Mouse (Mus musculus) testis, adult 2 months (tissue): ENCODE measurements around the gene Ift52. TPM values are rescaled to one million over a fixed set of nuclear protein-coding genes. Genes with fewer than 3 reads are reported as not detected.
A peak's percentile ranks its signal among the peaks of the same experiment; 100 is the strongest.

Experiments used
- H3K27ac ChIP-seq: fragments of 200-500 bp; 2 replicates; pipeline ENCODE4 v1.5.1; 2012; ENCODE audit warnings: low read depth, low read length; ENCODE audit not compliant: control insufficient read depth, insufficient read depth
- H3K27me3 ChIP-seq: fragments of 200-500 bp; 2 replicates; pipeline ENCODE4 v1.6.1; 2012; ENCODE audit warnings: mild to moderate bottlenecking, low read length, moderate library complexity; ENCODE audit not compliant: control insufficient read depth, insufficient read depth
- H3K36me3 ChIP-seq: fragments of 200-500 bp; 2 replicates; pipeline ENCODE4 v1.6.1; 2012; ENCODE audit warnings: mild to moderate bottlenecking, low read length; ENCODE audit not compliant: control insufficient read depth, insufficient read depth
- H3K4me1 ChIP-seq: fragments of 200-500 bp; 2 replicates; pipeline ENCODE4 v1.6.1; 2012; ENCODE audit warnings: low read length; ENCODE audit not compliant: control insufficient read depth, insufficient read depth
- H3K4me3 ChIP-seq: fragments of 200-500 bp; 2 replicates; pipeline ENCODE4 v1.5.1; 2012; ENCODE audit warnings: low read depth, mild to moderate bottlenecking, low read length, moderate library complexity, mixed read lengths; ENCODE audit not compliant: control insufficient read depth
- CTCF ChIP-seq: fragments of 200-500 bp; IDR thresholded peaks from 2 replicates; pipeline ENCODE4 v1.5.1; 2012; ENCODE audit warnings: low read depth, mild to moderate bottlenecking, inconsistent platforms, low read length, moderate library complexity; ENCODE audit not compliant: control insufficient read depth, insufficient read depth, insufficient replicate concordance
- POLR2A ChIP-seq: fragments of 200-500 bp; IDR thresholded peaks from 2 replicates; pipeline ENCODE4 v1.6.1; 2012; ENCODE audit warnings: low read depth, mild to moderate bottlenecking, inconsistent platforms, low read length, moderate library complexity; ENCODE audit not compliant: control insufficient read depth
- polyA plus RNA-seq: library from polyadenylated mRNA; depleted of rRNA; stranded (reverse); fragments of >200 nt; gene quantifications from 2 replicates; pipeline ENCODE4 v1.2.3, GENCODE M21; 2012

Ift52 gene
- polyA plus RNA-seq, 1 experiment, result 41.0 TPM

DNA sequence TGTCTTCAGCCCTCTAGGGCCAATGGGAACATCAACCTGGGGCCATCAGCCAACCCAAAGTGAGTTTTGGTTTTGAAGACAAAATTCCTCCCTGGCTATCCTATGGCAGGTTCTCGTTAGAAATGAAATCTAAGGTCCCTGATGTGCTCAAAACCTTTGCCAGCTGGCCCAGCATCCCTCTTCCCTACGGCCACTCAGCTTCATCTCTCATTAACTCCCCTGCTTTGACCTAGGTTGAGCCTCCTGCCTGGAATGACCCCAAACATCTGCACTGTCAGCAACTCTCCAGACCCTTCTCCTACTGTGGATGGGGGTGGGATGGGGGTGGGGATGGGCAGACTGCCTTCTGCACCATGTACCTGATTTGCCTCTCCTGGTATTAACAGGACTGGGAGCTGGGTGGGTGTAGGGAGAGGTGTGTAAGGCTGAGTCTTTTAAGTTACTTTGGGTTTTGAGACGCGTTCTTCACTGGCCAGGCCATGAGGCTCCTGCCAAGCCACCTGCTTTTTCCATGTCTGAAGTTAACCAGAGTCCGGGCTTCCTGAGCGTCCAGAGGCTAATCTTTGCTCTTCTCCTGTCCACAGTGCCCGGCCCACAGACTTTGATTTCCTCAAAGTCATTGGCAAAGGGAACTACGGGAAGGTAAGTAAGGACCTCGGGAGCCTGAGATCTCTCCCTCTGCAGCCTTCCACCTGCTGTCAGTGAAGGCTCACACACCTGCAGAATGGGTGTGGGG, 23.1 kb upstream of the Ift52 start:
- no peak overlapping the region for H3K27ac ChIP-seq
- no peaks in the 10 kb centered on the region for H3K27me3 ChIP-seq
- peaks cover 3% of the 10 kb centered on the region for H3K4me1 ChIP-seq
- no peak for TF ChIP-seq POLR2A
- no peak for TF ChIP-seq CTCF
- H3K4me3 ChIP-seq, result no peak overlapping the region
- H3K36me3 ChIP-seq, result no peaks in the 10 kb centered on the region

DNA sequence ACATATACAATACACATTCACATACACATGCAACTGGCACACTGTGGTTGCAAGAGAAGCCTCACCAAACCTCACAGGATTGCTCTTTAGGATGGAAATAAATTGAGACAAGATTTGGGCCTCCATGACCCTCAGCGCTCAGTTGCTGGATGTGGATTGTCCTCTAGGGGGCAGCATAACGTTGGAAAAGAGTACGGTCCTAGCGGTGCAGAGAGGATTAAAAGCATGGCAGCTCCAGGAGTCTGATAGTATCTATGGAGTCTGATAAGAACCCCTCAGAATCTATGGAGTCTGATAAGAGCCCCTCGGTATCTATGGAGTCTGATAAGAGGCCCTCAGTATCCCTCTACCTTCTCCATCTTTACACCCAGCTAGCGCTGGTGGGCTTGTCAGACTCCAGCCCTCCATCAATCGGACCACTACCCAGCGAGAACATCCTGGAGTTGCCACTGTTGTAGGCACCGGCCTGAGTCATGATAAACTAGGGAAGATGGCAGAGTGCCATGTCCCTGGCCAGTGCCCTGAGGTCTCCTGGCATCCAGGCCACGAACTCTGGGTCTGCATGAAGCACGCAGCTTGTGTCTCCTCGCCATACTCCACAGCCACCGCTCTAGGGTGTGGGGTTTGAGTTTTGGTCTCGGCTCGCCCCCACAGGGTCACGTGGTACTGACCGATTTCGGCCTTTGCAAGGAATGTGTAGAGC, 18.5 kb upstream of the Ift52 start:
- Histone ChIP-seq H3K4me3 (peak overlapping the region; percentile 64), H3K27me3 (no peaks in the 10 kb centered on the region), H3K27ac (no peak overlapping the region), H3K4me1 (peaks cover 8% of the 10 kb centered on the region), H3K36me3 (no peaks in the 10 kb centered on the region)
- TF ChIP-seq CTCF (peak; percentile 84; the same call in 1 of the 2 replicates), POLR2A (no peak)

DNA sequence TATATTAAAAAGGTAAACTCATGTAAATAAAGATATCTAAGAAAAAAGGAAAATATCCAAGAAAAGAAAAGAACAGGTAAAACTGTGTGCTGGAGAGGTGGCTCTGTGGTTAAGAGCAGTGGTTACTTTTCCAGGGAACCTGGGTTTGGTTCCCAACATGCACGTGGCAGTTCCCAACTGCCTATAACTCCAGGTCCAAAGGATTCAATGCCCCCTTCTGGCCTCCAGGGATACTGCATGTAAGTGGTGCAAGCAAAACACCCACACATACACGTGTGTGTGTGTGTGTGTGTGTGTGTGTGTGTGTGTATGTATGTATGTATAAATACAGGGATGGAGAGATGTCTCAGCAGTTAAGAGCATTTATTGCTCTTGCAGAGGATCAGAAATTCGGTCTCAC, 17.4 kb upstream of the Ift52 start:
- Histone ChIP-seq H3K27me3 (no peaks in the 10 kb centered on the region), H3K4me1 (peaks cover 8% of the 10 kb centered on the region), H3K36me3 (no peaks in the 10 kb centered on the region), H3K4me3 (no peak overlapping the region), H3K27ac (no peak overlapping the region)
- TF ChIP-seq CTCF (peak; percentile 36; the same call in 1 of the 2 replicates), POLR2A (no peak)

DNA sequence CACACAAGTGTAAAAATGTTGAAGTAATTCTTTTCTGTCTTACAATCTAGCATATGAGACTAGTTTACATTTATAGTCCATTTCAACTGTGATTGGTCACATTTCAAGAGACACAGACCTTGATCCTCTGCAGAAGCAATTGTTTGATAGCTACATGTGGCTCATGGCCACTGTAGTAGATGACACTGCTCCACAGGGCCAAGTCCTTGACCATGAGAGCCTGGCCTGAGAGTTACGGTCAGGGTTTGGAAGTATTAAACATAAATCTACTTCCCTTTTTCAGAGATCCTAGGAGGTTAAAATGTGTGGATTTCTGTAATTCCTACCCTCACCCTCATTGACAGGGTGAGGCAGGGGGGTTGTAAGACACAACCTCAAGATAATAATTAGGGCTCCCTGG, 16.1 kb upstream of the Ift52 start:
- H3K27ac ChIP-seq, result no peak overlapping the region
- TF ChIP-seq CTCF (no peak), POLR2A (no peak)
- no peaks in the 10 kb centered on the region for H3K36me3 ChIP-seq
- no peaks in the 10 kb centered on the region for H3K27me3 ChIP-seq
- H3K4me1 ChIP-seq, result peaks cover 8% of the 10 kb centered on the region
- H3K4me3 ChIP-seq, result no peak overlapping the region

DNA sequence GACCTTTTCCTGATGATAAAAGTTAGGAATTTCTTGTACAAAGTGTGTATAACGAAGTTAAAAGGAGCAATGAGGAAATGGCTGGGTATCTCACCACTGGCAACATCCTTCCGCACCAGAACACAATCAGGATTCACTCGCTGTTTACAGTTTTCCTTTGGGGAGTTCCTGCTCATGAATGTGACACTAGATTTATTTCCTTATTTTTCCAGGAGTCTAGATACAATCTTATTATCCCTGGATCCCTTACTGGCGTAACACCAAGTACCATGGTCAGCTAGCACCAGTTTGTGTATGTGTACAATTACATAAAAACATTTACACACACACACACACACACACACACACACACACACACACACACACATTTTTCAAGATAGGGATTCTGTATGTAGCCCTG, 9.9 kb upstream of the Ift52 start:
- H3K27ac ChIP-seq, result no peak overlapping the region
- no peaks in the 10 kb centered on the region for H3K4me1 ChIP-seq
- H3K27me3 ChIP-seq, result no peaks in the 10 kb centered on the region
- H3K4me3 ChIP-seq, result no peak overlapping the region
- no peaks in the 10 kb centered on the region for H3K36me3 ChIP-seq
- TF ChIP-seq POLR2A, result no peak
- no peak for TF ChIP-seq CTCF

DNA sequence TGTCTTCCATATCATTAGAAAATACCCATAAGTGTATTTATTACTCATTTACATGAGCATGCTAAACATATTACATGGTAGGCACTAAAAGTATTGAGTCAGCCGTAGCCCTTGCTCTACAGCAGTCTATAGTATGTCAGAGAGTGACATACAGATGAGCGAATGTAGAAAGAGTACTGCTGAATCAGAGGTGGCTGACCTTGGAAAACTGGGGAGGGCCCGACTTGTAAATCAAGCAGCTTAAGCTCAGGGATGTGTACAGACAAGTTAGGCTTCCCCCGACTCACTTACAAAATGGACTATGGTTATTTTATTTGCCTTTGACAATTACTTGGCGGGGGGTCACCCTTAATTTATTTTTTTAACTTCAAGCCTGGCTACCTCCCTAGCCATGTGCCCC, 14.1 kb downstream of the Ift52 start:
- no peaks in the 10 kb centered on the region for H3K4me1 ChIP-seq
- H3K36me3 ChIP-seq, result peaks cover 3% of the 10 kb centered on the region
- TF ChIP-seq CTCF, result no peak
- TF ChIP-seq POLR2A, result no peak
- no peak overlapping the region for H3K4me3 ChIP-seq
- no peak overlapping the region for H3K27ac ChIP-seq
- H3K27me3 ChIP-seq, result no peaks in the 10 kb centered on the region

DNA sequence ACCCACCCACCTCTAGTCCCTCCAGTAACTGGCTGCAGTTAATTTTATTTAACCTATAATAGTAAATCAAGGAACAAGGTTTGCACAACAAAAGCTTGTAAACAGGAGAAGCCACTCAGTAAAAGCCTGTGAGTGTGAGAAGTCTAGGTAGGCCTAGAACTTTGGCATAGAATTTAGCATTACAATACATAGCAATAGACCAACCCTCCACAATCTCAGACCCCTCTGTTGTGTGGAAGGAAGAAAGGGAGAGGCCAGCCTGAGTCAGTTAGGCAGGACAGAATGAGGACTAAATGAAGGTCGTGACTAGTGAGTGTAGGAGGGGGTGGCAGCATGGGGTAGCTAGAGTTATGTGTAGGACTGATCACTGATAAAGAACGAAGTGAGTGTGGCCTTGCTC, 14.6 kb downstream of the Ift52 start:
- Histone ChIP-seq H3K27ac (no peak overlapping the region), H3K4me1 (no peaks in the 10 kb centered on the region), H3K36me3 (peaks cover 3% of the 10 kb centered on the region), H3K4me3 (no peak overlapping the region), H3K27me3 (no peaks in the 10 kb centered on the region)
- no peak for TF ChIP-seq POLR2A
- TF ChIP-seq CTCF, result no peak
